Mouse (Mus musculus): Measurements from ENCODE around the gene Rnf123.

DNA sequence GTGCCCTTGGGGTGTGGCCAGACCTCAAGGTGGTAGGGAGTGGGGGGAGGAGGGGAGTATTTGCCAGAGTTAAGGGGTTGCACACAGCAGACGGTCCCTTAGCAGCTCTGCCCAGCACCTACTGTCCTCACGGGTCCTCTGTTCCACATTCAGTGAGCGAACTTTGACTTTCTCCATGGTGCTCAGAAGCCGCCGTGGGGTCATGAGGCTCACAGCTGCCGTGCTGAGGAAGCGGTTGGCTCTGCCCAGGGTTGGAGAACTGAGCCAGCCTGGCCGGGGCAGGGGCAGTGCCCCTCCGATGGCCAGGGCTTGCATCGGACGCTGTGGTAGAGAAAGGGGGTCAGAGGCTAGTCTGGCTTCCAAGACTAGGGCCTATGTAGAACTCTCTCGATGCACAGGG, 19.8 kb downstream of the Rnf123 start:
- TF ChIP-seq EP300 (IDR thresholded peaks at IDR 0.05; ENCODE audit: low read depth): no peak
- TF ChIP-seq CTCF (IDR thresholded peaks at IDR 0.05; ENCODE audit: low read depth): no peak

All from liver, postnatal 0 days (tissue).